Mouse (Mus musculus) layer of hippocampus, adult 9-10 months (tissue): Measurements from ENCODE around the gene Tango6.

Source experiments
- DNase-seq: peaks from one replicate; pipeline ENCODE4 v3.0.0; 2022; ENCODE audit warnings: low spot score

The Tango6 gene

DNA sequence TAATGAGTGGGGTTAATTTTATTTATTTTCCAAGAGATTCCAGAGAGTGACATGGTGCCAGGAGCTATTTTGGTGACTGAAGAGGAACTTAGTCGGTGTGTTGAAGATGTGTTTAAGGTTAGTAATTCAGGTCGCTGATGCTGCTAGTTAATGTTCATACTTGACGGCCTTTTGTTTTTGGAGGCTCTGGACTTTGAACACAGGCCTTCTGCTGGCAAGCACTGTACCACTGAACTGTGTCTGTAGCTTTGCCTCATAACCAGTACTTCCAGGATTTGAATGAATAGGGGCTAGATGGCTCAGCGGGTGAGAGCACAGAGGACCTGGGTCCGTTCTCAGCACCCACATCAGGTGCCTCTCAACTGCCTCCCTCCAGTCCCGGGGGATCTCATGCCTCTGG is 17.3 kb downstream of the Tango6 start:
- no peak for DNase-seq

DNA sequence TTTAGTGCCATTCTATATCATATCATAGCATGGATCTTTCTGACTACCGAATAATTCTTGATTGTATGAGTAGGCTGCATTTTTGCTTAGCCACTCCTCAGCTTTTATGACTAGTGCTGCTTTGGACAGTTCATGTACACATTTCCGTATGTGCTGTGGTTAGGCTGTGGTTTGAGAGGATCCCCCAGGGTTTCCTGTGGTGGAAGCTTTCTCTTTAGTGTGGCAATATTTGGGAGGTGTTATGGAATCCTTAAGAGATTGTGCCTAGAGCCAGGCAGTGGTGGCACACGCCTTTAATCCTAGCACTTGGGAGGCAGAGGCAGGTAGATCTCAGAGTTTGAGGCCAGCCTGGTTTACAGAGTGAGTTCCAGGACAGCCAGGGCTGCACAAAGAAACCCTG is 18.5 kb downstream of the Tango6 start:
- DNase-seq: no peak

DNA sequence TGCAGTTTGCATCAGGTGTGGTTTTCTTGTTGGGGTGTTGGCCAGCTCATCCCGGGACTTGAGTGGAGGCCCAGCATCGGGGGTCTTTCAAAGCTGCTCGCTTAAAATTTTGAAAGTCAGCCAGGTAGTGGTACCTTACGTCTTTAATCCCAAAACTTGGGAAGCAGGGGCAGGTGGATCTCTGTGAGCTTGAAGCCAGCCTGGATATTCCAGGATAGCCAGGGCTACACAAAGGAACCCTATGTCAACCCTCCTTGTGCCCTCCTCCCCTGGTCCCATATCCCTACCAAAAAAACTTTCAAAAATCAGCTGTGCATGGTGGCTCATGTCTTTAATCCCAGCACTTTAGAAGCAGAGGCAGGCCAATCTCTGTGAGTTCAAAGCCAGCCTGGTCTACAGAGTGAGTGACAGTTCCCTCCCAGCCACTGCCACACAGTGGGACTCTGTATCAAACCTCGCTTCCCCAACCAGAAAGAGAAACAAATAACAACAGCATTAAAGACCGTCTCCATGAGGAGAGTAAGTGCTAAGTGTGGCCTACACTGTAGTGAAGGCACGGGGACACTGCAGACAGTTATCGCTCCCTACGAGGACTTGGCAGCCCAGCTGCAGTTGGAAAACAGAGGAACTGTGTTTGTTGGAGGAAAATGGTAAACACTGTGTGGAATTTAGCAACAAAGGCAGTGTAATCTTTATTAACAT is 21.5 kb downstream of the Tango6 start:
- DNase-seq: no peak

DNA sequence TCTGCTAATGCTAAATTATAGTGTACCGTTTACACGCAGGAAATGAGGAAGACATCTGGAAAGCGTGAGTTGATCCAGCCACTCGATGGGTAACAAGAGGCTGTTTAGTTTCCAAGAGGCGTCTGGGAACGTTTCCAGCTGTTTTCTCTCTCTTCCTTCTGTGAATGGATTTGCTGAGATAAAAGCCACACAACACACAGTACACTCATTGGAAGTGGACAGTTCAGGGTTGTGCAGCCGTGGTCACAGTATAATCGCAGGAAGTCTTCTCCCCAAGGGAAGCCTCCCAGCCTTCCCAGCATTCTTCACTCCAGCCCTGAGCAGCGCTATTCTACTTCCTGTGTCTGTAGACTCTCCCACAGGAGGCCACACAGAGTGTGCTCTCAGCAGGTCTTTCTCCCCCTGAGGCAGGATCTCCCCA is 22.0 kb downstream of the Tango6 start:
- DNase-seq: no peak

DNA sequence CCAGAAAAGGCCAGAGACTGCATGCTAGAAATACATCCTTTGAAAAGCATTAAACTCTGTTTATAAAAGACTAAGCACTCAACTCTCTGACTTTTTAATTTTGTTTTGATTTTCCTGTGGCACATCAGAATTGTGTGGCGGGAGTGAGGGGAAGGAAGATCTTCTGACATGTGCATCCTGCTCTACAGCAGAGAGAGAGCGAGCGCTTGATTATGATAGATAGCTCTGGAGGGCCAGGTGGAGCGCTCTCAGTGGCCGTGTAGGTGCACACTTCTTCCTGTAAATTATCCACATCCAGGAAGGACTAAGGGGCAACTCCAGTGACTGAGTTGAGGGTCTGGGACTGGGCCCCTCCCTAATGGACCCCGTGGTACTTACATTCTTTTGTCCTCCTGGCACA is 23.3 kb downstream of the Tango6 start:
- no peak for DNase-seq

DNA sequence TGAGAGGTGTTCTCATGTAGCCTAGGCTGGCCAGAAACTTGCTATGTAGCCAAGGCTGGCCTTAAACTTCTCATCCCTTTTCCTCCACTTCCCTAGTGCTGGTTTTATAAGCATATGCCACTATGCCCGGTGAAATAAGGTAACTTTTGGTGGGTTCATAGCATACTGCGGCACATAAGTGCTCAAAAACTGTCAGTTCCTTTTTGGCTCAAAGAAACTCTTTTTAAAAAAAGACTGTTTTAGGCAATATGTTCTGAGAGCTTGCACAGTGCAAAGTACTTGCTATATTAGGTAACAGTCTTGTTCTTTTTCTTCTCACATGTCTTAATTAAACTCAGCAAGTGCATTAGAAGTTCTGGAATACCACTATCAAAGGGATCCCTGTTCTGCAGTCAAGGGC is 27.1 kb downstream of the Tango6 start:
- DNase-seq: no peak

DNA sequence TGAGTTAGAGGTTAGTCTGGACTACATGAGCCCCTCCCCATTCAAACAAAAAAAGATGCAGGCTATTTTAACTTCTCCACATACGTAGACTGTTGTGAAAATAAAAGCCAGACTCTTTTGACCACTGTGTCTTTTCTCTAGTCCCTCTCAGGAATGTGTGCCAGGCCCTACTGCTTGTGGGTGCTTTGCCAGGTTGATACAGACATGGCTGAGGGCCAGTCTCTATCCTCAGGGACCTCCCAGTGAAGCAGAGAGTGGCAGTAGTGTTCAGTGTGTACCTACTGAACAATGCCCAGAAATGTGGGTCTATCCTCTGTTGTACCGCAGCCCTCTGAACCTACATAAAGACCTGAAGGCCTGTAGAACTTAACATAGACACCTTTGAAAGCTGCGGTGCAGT is 29.6 kb downstream of the Tango6 start:
- DNase-seq: no peak

DNA sequence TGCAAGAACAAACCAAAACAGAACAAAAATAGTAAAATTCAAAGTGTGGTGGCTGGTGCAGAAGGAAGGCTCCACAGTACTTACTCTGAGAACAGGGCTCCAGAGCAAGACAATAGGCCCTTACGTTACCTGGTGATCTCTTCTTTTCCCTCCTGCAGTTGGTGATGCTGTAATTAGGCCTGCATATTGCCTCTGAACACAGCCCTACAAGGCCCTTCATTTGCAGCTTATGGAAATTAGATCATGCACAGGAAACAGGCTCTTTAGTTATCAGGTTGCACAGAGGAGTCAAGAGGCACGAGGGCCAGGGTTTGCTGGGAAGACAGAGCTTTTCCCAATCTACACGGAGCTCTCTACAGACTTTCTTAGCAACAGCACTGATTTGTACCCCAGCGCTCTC is 31.4 kb downstream of the Tango6 start:
- DNase-seq: no peak

DNA sequence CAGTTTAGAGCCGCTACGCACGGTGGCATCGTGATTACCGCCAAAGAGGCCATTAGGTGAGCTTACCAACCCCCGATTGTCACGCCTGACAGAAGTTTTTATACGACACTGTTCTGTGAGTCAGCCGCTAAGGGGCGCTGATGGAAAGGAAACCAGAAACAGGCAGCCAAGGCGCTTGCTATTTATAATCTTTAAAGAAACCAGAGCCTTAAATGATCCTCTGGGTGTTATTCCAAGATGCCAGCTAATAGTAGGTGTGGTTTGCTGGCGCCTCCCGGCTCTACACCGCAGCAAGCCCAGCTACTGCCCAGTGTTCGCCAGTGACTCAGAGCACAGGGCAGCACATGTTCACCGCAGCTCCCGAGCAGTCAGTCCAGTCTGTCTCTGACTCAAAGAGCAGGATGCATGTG is 35.2 kb downstream of the Tango6 start:
- DNase-seq: peak; percentile 61

DNA sequence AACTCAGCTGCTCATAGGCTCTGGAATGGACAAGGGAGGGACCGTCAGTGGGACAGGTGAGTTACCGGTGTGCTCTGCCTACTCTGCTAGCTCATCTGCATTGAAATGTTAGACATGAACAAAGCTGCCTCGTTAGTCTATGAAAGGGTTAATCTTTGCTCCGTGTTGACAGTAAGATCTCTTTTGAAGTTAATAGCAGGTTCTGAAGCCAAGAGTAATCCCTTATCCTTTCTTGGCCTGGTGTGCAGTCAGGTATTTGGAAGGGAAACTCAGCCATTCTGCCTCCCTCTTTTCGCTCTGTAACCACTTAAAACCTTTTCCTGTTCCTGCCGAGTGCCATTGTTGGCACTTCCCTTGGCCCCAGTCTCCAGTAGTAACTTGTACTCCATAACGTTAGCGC is 38.1 kb downstream of the Tango6 start:
- no peak for DNase-seq

DNA sequence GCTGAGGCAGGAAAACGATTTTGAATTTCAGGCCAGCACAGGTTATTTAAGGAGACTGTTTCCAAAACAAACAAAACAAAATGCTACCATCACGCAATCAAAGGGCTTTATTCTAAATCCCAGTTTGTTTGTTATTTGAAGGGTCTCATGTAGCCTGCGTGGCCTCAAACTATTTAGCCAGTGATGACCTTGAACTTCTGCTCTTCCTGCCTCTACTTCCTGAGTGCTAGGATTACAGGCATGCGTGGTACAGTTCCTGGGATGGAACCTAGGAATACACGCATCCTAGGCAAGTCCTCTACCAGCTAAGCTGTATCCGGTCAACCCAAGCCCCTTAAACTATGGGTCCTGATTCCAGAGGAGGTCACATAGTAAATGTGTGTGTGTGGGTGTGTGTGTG is 39.6 kb downstream of the Tango6 start:
- no peak for DNase-seq

DNA sequence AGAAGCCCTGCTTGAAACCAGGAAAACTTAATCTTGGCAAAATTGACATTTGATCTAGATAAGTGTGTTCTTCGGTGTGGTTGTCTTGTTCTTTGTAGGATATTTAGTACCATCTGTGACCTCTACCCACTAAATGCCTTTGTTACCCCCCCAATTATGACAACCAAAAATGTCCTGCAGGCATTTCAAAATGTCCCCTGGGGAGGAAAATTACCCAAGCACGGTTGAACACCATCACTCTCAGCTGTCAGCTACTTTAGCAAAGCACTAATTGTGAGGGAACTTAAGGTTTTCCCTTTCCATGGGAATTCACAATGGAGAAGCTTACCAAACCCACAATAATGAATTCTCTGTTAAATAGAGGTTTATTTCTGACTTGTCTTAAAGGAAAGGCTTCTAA is 41.1 kb downstream of the Tango6 start:
- DNase-seq: no peak

DNA sequence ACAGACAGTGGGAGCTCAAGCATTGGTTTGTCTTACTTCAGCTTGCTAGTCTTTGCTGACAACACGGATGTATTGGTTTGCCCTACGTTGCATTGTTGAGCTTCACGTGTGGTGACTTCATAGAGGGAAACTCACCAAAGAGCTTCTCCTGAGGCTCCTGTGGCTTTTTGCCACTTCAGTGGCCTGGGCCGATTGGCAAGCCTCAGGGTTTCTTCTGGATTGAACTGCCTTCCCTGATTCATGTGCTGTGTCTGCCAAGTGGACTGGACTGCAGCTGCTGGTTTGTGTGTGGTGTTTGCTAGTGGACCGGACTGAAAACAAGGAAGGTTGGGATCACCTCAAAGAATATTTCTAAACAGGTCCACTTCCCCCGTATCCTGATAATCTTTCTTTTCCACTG is 43.7 kb downstream of the Tango6 start:
- no peak for DNase-seq

DNA sequence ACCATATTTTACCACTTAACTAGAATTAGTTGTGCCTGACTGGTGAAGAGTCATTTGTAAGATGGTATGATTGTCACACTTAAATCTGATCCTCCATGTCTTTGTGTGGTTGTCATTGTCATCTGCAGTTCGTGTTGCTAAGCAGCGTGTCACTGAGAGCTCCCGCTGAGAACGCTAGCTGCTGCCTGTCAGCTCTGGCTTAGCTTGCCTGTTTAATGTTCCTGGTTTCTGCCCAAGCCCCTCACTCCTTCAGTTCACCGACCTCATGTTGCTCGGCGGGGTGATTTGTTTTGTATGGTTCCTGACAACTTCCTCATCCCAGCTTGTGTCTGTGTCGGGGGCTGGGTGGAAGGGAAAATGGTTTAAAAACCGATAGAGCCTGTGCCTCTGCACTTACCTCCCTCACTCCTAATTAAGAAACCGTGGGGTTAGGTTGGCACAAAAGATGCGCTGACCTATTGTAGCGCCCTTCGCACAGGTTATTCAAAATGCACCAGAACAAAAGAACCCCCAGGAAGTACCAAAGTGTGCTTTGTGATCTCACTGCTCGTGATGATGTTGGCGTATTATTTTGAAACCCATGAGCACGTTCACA is 44.5 kb downstream of the Tango6 start:
- no peak for DNase-seq

DNA sequence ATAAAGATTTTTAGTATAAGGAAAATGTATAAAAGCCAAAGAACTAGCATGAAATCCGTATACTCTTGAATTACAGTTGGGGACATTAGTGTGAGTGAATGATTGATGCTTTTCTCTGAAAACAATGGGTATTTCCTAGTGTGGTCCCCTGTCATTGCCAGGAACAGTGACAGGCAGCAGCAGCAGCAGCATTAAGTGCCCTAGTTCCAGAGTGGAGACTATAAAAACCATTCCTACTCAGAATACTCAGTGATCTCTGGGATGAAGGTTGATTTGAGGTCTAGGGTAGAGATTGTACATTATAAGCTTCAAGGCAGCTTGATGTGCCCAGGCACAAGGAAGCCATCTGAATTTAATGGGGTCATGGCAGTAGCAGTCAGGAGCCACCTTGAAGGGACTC is 45.0 kb downstream of the Tango6 start:
- no peak for DNase-seq

DNA sequence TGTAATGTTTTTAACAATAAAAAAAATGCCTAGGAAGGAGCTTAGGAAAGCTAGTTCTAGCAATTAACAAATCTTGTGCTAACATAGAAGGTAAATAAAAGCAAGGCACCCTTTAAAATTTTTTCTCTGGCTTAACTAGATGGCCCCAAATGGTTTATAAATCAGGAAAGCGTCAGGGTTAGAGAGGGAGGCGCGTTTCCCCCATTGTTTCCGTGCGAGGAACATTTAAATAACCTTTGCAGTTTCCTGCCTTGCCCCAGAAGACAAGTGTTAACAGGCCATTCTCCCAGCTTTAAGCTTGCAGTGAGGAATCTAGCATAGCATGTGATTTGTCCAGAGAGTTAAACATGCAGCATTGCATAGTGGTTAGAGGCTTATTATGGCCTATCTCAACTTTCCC is 50.1 kb downstream of the Tango6 start:
- no peak for DNase-seq

DNA sequence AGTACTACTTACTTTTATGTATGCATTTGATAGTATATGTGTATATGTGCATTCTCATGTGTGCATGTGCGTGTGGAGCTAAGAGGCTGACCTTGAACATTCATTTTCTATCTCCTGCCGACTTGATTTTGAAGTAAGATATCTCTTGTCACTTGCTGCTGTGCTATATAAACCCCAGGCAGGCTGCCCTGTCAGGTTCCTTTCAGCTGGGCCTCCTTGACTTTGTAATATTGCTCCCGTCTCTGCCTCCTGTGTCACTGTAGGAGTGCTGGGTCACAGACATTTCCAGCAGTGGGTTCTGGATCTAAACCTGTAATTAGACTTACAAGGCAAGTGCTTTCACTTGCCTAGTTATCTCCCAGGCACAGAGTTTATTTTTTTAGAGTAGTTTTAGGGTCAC is 50.8 kb downstream of the Tango6 start:
- no peak for DNase-seq

DNA sequence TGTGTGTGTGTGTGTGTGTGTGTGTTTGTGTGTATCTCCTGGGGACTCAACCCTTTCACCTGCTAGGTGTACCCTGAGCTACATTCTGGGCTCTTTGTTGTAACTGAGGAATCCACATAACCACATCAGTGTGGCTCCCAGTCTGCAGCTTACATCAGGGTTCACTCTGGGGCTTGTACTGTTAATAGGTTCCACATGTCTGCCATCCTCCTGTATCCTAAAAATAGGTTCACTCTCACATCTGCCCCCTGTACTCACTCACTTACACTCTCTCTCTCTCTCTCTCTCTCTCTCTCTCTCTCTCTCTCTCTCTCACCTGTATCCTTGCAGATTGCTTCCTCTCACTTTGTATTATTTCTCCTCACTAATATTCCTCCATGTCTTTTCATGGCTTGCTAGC is 51.4 kb downstream of the Tango6 start:
- DNase-seq: no peak

DNA sequence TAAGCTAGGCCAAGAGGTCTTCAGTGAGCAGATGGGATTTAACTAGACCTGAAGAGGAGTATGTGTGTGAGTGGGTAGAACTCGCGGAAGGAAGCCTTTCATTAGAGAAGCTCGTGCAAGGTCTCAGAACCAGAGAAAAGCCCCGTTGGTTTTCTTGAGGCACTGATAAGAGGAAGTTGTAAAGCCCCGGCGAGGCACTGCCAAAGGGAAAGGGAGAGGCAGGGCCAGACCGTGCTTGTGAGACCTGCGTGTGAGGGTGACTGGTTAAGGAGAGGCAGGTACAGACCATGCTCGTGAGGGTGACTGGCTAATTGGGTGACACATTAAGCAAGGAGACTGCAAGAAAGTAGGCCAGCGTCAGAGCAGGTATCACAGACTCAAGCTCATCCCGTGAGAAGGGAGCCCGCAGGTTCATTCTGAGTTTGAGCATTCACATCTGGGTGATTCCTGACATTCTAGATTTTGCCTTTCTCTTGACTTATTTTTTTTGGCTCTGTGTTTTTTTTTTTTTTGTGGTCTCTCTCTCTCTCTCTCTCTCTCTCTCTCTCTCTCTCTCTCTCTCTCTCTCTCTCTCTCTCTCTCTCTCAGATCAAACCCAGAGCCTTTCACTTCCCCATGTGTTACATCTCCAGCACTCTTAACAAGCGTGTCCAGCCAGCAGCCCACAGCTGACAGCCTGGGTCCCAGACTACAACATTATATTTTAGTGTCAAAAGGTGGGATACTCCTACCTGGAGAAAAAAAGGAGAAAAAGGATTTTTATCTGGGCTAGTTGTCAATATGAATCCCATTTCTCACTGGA is 54.2 kb downstream of the Tango6 start:
- DNase-seq: no peak

DNA sequence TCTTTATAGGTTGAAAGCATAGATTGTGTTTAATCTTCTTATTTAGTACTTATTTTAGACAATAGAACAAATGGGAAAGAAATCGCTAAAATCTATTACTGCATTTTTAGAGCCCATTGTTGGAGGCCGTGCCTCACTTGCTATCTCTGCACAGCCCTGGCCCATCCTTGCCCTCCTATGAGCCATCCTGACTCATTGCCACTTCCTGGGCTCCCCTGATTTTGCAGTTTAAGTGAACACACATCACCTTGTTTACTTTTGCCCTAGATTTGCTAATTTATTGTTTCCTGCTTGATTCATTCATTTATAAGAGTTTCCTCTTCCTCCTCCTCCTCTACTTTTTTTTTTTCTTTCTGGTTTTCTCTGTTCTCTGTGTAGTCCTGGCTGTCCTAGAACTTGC is 55.0 kb downstream of the Tango6 start:
- no peak for DNase-seq

DNA sequence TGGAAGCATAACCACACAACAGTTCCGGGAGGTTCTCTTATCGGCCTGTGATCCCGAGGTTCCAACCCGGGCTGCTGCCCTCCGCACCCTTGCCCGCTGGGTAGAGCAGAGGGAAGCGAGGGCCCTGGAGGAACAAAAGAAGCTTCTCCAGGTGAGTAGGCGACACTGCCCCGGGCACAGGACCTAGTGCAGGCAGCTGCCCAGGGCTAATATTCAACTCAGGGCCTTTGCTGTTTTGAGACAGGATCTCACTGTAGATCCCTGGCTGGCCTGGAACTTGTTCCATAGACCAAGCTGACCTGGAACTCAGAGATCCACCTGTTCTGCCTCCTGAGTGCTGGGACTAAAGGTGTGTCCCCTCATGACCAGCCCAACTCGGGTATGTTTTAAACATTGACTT is 59.5 kb downstream of the Tango6 start:
- no peak for DNase-seq

DNA sequence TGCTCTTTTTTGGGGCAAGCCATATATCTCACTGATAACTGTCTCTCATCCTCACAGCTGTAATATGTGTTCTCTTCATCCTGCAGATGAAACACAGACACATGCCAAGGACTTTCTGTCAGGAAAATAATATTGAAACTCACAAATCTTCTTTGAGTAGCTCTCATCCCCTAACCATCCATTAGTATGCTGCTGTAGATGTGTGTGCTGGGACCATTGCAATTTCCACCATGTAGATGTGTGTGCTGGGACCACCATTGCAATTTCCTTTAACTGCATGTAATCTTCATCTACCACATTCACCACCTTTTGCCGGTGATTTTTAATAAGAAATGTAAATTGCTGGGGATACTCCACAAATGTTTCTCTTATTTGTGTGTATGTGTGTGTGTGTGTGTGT is 60.5 kb downstream of the Tango6 start:
- DNase-seq: no peak

DNA sequence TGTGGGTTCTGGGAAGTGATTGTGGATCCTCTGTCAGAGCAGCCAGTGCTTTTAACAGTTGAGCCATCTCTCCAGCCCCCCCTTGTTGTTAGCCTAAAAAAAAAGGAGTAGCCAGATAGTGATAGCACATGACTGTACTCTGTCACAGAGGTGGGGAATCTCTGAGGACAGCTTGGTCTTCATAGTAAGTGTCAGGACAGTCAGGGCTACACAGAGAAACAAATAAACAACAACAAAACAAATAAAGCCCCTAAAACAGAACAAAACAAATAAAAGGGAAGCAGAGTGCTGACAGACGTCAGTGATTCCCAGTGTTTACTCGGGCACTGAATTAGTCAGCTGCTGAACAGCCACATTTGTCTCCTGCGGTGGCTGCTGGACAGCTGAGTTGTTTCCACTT is 70.6 kb downstream of the Tango6 start:
- DNase-seq: no peak

DNA sequence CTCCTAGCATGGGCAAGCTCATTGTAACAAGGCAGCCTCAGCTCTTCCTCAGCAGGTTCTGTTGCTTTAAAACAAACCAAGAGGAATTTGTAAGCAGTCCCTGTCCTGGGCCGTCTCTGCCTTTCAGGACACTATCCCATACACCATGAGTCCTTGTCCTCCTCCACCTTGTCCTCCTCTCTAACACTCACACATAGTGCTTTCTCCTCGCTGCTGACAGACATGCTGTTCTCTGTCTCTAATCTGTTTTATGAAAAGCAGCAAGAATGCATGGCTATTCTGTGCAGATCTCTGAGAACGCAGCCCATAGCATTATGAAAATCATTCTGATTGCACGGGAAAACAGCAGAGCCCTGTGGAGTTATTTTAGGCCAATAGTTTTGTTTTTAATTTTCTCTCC is 78.4 kb downstream of the Tango6 start:
- no peak for DNase-seq
